Mouse (Mus musculus): ENCODE measurements around the gene Olfr1495. TPM values are rescaled to one million over a fixed set of nuclear protein-coding genes. Genes with fewer than 3 reads are reported as not detected.

Olfr1495 gene
- not detected in 4 replicates for total RNA-seq (2023)

GRCm38 (mm10) chr19:13764306-13764705 is at the start of gene Olfr1495:
Olfr1495 (plus strand) TSS chr19:13764606.

DNA sequence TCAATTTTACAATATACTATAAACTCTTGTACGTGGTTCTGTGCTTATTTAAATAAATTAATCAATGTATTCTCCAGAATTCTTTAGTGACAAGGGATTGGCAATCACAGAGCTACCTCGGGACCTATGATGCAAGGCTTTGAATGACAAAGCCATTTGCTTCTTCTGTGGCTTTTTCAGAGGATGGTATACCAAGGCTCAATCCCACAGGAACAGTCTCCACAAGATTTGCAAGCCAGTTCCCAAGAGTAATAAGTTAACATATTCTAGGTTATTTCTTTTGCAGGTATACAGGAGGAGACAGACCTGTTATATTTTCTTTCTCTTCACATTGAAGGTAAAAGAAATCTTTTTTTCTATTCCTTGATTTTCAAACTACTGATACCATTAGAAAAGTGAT is 41.4 kb upstream of the Olfr1495 start, which contains the start of gene Olfr1493-ps1:
TSS of gene Olfr1493-ps1 (plus strand) at position 301 of the 400 bp plus-strand sequence.

GRCm38 (mm10) chr19:13739428-13739827 is 25.0 kb upstream of the Olfr1495 start, which contains the start of gene Olfr1494:
Olfr1494 (plus strand) TSS chr19:13739728.

GRCm38 (mm10) chr19:13777578-13777977 is 13.2 kb downstream of the Olfr1495 start, which contains the start of gene Olfr1496:
Olfr1496 (plus strand) TSS chr19:13777878.

GRCm38 (mm10) chr19:13798102-13798501 is 33.7 kb downstream of the Olfr1495 start, which contains the start of gene Olfr1497:
Olfr1497 (minus strand) TSS chr19:13798202.

DNA sequence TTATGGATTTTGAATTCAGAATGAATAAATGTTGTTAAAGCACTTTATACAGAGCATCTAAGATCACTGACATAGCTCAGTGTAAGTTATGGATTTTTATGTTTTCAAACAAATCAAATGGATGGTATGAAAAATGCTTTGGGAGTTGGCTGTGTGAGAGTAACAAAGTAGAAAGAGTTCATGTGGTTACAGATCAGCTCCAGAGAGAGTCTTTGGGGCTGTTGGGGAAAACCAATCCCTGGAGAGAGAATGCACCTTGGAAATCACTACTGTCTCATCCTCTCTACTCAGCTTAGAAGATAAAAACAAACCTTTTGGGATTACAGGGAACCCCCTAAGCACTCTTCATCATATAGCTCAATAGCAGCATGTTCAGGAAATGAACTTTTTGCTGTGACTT is 54.9 kb downstream of the Olfr1495 start, which contains the start of gene Olfr1499:
TSS of gene Olfr1499 (minus strand) at position 101 of the 400 bp plus-strand sequence.

Other genes starting within 250 kb of the Olfr1495 start
- not detected in 4 replicates for gene Olfr1480, start 236.7 kb upstream of the Olfr1495 start, total RNA-seq (2023)
- gene Olfr1484, start 181.1 kb upstream of the Olfr1495 start, total RNA-seq (2023) = not detected in 4 replicates
- not detected in 4 replicates for gene Olfr1487, start 147.2 kb upstream of the Olfr1495 start, total RNA-seq (2023)
- not detected in 4 replicates for gene Olfr1489, start 133.0 kb upstream of the Olfr1495 start, total RNA-seq (2023)
- gene Olfr1490, start 113.5 kb upstream of the Olfr1495 start, total RNA-seq (2023) = not detected in 4 replicates
- gene Olfr1491, start 67.3 kb upstream of the Olfr1495 start, total RNA-seq (2023) = not detected in 4 replicates
- gene Olfr1493-ps1, start 41.3 kb upstream of the Olfr1495 start, total RNA-seq (2023) = not detected in 4 replicates
- gene Olfr1494, start 24.9 kb upstream of the Olfr1495 start, total RNA-seq (2023) = not detected in 4 replicates
- not detected in 4 replicates for gene Olfr1496, start 13.3 kb downstream of the Olfr1495 start, total RNA-seq (2023)
- not detected in 4 replicates for gene Olfr1497, start 33.6 kb downstream of the Olfr1495 start, total RNA-seq (2023)
- not detected in 4 replicates for gene Olfr1499, start 54.8 kb downstream of the Olfr1495 start, total RNA-seq (2023)
- gene Olfr1500, start 65.9 kb downstream of the Olfr1495 start, total RNA-seq (2023) = not detected in 4 replicates
- gene Olfr1501, start 86.1 kb downstream of the Olfr1495 start, total RNA-seq (2023) = not detected in 4 replicates
- gene Olfr1502, start 97.2 kb downstream of the Olfr1495 start, total RNA-seq (2023) = not detected in 4 replicates
- gene Olfr1504, start 133.3 kb downstream of the Olfr1495 start, total RNA-seq (2023) = not detected in 4 replicates
- not detected in 4 replicates for gene Olfr1505, start 148.9 kb downstream of the Olfr1495 start, total RNA-seq (2023)